8 mouse cellular contexts compared by ENCODE assay signal in genomic region chr8:107560820-107561536, GRCm38 (mm10). TPM values are rescaled to one million over a fixed set of nuclear protein-coding genes. Genes with fewer than 3 reads are reported as not detected.
DNase-seq lines count a peak whose midpoint lies in the region; ATAC-seq and TF ChIP-seq lines count a peak whose summit lies in the region.

No protein-coding gene starts in this region.

- peaks cover 34% of the 10 kb centered on the region for H3K4me1 ChIP-seq in hindbrain, embryonic 10.5 days (replicated peaks)
- H3K4me1 ChIP-seq in hindbrain, embryonic 16.5 days (ENCODE audit: control insufficient read depth, insufficient read depth, low read depth, low read length), result no peaks in the 10 kb centered on the region; the same call in 1 of the 2 replicates
- peaks cover 11 to 35% of the 10 kb centered on the region in 2 experiments for H3K4me1 ChIP-seq in CH12.LX (ENCODE audit: control insufficient read depth in 1 of 2, insufficient read depth in 2 of 2)

- no peak for ATAC-seq in hindbrain, embryonic 16.5 days
- ATAC-seq in hematopoietic stem cell, adult 5-6 weeks (replicated peaks in 1 of 2; ENCODE audit: insufficient read depth in 1 of 2, low FRiP score in 2 of 2, low TSS enrichment in 1 of 2, low read depth in 1 of 2, poor library complexity in 2 of 2, severe bottlenecking in 2 of 2), result peak; percentile 87

- H3K79me2 ChIP-seq in CH12.LX (replicated peaks; ENCODE audit: control insufficient read depth, extremely low read depth, insufficient read depth, poor library complexity, severe bottlenecking), result no peaks in the 10 kb centered on the region

- TF ChIP-seq EP300 in CH12.LX (IDR thresholded peaks at IDR 0.05; ENCODE audit: low read length), result peak; percentile 79

- WGBS in hindbrain, embryonic 10.5 days, result 63% methylated on average over 16 of the region's 16 CpGs
- 68% methylated on average over 16 of the region's 16 CpGs for WGBS in hindbrain, embryonic 16.5 days

- no peak for TF ChIP-seq CTCF in CH12.LX (conservative IDR thresholded peaks at IDR 0.05 in 1 of 2, IDR thresholded peaks at IDR 0.05 in 1 of 2; ENCODE audit: low read depth in 2 of 2, low read length in 2 of 2)

- no peaks in the 10 kb centered on the region for H3K9me3 ChIP-seq in hindbrain, embryonic 10.5 days
- H3K9me3 ChIP-seq in hindbrain, embryonic 16.5 days (ENCODE audit: control insufficient read depth, low read length), result no peaks in the 10 kb centered on the region
- no peaks in the 10 kb centered on the region for H3K9me3 ChIP-seq in CH12.LX (replicated peaks; ENCODE audit: low read length)

- 0 out of 2 replicates have a peak overlapping the region, but pooled peaks have one; percentile 18 for H3K27ac ChIP-seq in hindbrain, embryonic 10.5 days
- H3K27ac ChIP-seq in hindbrain, embryonic 16.5 days (ENCODE audit: low read depth, low read length), result no peak overlapping the region
- H3K27ac ChIP-seq in CH12.LX (ENCODE audit: insufficient read depth, low read depth), result no peak overlapping the region

- TF ChIP-seq RAD21 in CH12.LX (IDR thresholded peaks at IDR 0.05; ENCODE audit: low read depth, low read length), result no peak

- in situ Hi-C loops in CH12.LX (cut with MboI; ENCODE audit: low pct_ligation_motif_present, low pct_unique_long_range_greater_than_20kb, low sequenced_read_pairs), result loop anchor here (25.0 kb wide), 1 partner anchor 449 kb away; no protein-coding TSS in a partner anchor

- dilution Hi-C loops in CH12.LX (cut with MboI; ENCODE audit: extremely low pct_ligation_motif_present, extremely low pct_unique_long_range_greater_than_20kb, low sequenced_read_pairs), result no loop called here

- DNase-seq in hindbrain, embryonic 10.5 days (ENCODE audit: low spot score), result no peak
- peak; percentile 64 for DNase-seq in CH12.LX (ENCODE audit: extremely low read depth)
- DNase-seq in lung, postnatal 36 days, result peak; percentile 23
- DNase-seq in cerebellum, adult 9-10 months, result no peak
- DNase-seq in adrenal gland, postnatal 14 days, result no peak
- DNase-seq in layer of hippocampus, adult 18-20 months (ENCODE audit: low spot score in 2 of 2), result no peak

- TF ChIP-seq POLR2A in CH12.LX (IDR thresholded peaks at IDR 0.05; ENCODE audit: low read depth, low read length), result no peak

- peaks cover 24% of the 10 kb centered on the region for H3K36me3 ChIP-seq in hindbrain, embryonic 10.5 days
- H3K36me3 ChIP-seq in hindbrain, embryonic 16.5 days (ENCODE audit: control insufficient read depth, insufficient read depth, low read length), result no peaks in the 10 kb centered on the region
- peaks cover 20 to 25% of the 10 kb centered on the region in 2 experiments for H3K36me3 ChIP-seq in CH12.LX (replicated peaks in 1 of 2; ENCODE audit: control insufficient read depth in 1 of 2, insufficient read depth in 1 of 2, low read length in 1 of 2)

- no peak overlapping the region for H3K9ac ChIP-seq in hindbrain, embryonic 16.5 days (ENCODE audit: low read depth, low read length)
- H3K9ac ChIP-seq in CH12.LX (ENCODE audit: insufficient read depth, low read depth), result peak overlapping the region; percentile 53

- H3K27me3 ChIP-seq in hindbrain, embryonic 10.5 days (ENCODE audit: insufficient read depth, poor library complexity, severe bottlenecking), result no peaks in the 10 kb centered on the region
- no peaks in the 10 kb centered on the region for H3K27me3 ChIP-seq in hindbrain, embryonic 16.5 days (replicated peaks; ENCODE audit: control insufficient read depth, insufficient read depth, low read length)
- no peaks in the 10 kb centered on the region for H3K27me3 ChIP-seq in CH12.LX (replicated peaks)

- no peak overlapping the region for H3K4me2 ChIP-seq in hindbrain, embryonic 16.5 days (ENCODE audit: low read length)
- H3K4me2 ChIP-seq in CH12.LX (ENCODE audit: insufficient read depth, low read depth, poor library complexity, severe bottlenecking), result peak overlapping the region; percentile 58

- no peak overlapping the region for H3K4me3 ChIP-seq in hindbrain, embryonic 10.5 days
- no peak overlapping the region for H3K4me3 ChIP-seq in hindbrain, embryonic 16.5 days (ENCODE audit: low read length)
- H3K4me3 ChIP-seq in CH12.LX (replicated peaks in 1 of 3; ENCODE audit: low read depth in 2 of 3, low read length in 2 of 3, poor library complexity in 1 of 3), result peak overlapping the region in 2 of 3 experiments; percentile 24 to 46

TF ChIP-seq in CH12.LX, 34 proteins besides CTCF, POLR2A, EP300 and RAD21:
- TF ChIP-seq USF1 (IDR thresholded peaks at IDR 0.05; ENCODE audit: low read depth, low read length) (no peak), PAX5 (IDR thresholded peaks at IDR 0.05; ENCODE audit: low read length) (no peak), GABPA (IDR thresholded peaks at IDR 0.05; ENCODE audit: insufficient replicate concordance, low read depth, low read length) (no peak), NRF1 (IDR thresholded peaks at IDR 0.05; ENCODE audit: low read depth, low read length) (no peak), ZKSCAN1 (IDR thresholded peaks at IDR 0.05; ENCODE audit: borderline replicate concordance, low read depth, low read length) (no peak), MAX (IDR thresholded peaks at IDR 0.05; ENCODE audit: low read length) (no peak; the same call in none of the 2 replicates), MYC (IDR thresholded peaks at IDR 0.05; ENCODE audit: low read depth, low read length) (0 out of 2 replicates have a peak, but pooled peaks have one; percentile 30), KAT2A (IDR thresholded peaks at IDR 0.05; ENCODE audit: insufficient replicate concordance, low read length) (no peak), E2F4 (IDR thresholded peaks at IDR 0.05; ENCODE audit: insufficient replicate concordance, low read depth, low read length) (no peak), TCF12 (IDR thresholded peaks at IDR 0.05; ENCODE audit: low read depth, low read length) (0 out of 2 replicates have a peak, but pooled peaks have one; percentile 24), ZMIZ1 (IDR thresholded peaks at IDR 0.05; ENCODE audit: low read depth, low read length) (no peak), CHD1 (IDR thresholded peaks at IDR 0.05; ENCODE audit: low read depth, low read length) (no peak), ELF1 (IDR thresholded peaks at IDR 0.05; ENCODE audit: low read depth, low read length) (no peak), NELFE (IDR thresholded peaks at IDR 0.05; ENCODE audit: low read depth, low read length) (no peak), TBP (conservative IDR thresholded peaks at IDR 0.05; ENCODE audit: low read depth, low read length) (no peak), SMC3 (IDR thresholded peaks at IDR 0.05; ENCODE audit: low read depth, low read length) (no peak), CHD2 (IDR thresholded peaks at IDR 0.05; ENCODE audit: low read length) (peak; percentile 26; the same call in 1 of the 2 replicates), POLR2AphosphoS2 (IDR thresholded peaks at IDR 0.05; ENCODE audit: low read depth, low read length) (no peak), IRF4 (IDR thresholded peaks at IDR 0.05; ENCODE audit: low read depth, low read length) (peak; percentile 89), HCFC1 (IDR thresholded peaks at IDR 0.05; ENCODE audit: low read depth, low read length) (peak; percentile 22; the same call in 1 of the 2 replicates), JUN (IDR thresholded peaks at IDR 0.05; ENCODE audit: insufficient read depth, low read depth, low read length) (peak; percentile 62), MAFK (IDR thresholded peaks at IDR 0.05; ENCODE audit: insufficient replicate concordance, low read length) (peak; percentile 36; the same call in 1 of the 2 replicates), MAZ (IDR thresholded peaks at IDR 0.05; ENCODE audit: low read depth, low read length) (no peak), RCOR1 (conservative IDR thresholded peaks at IDR 0.05; ENCODE audit: low read depth, low read length) (no peak), SIN3A (IDR thresholded peaks at IDR 0.05; ENCODE audit: low read length) (peak; percentile 64), ZNF384 (IDR thresholded peaks at IDR 0.05; ENCODE audit: low read depth, low read length) (no peak), ETS1 (conservative IDR thresholded peaks at IDR 0.05; ENCODE audit: low read depth, low read length) (peak; percentile 44; the same call in 1 of the 2 replicates), MEF2A (IDR thresholded peaks at IDR 0.05; ENCODE audit: borderline replicate concordance, low read depth, low read length) (0 out of 2 replicates have a peak, but pooled peaks have one; percentile 47), MXI1 (IDR thresholded peaks at IDR 0.05; ENCODE audit: low read depth, low read length) (peak; percentile 40; the same call in 1 of the 2 replicates), UBTF (IDR thresholded peaks at IDR 0.05; ENCODE audit: low read depth, low read length) (no peak), JUND (conservative IDR thresholded peaks at IDR 0.05; ENCODE audit: low read depth, low read length) (peak; percentile 85), ZC3H11A (IDR thresholded peaks at IDR 0.05; ENCODE audit: low read depth, low read length) (no peak), USF2 (conservative IDR thresholded peaks at IDR 0.05; ENCODE audit: low read depth, low read length) (no peak), BHLHE40 (IDR thresholded peaks at IDR 0.05; ENCODE audit: low read depth, low read length) (peak; percentile 74)

RNA-seq across cellular contexts. Expression of gene Psmd7, which starts 27.3 kb away (rescaled TPM):
- polyA plus RNA-seq in hindbrain, embryonic 10.5 days (2016; fragmentation: Nextera tagmentation; extraction: Ambion mirVana), result 312 and 323 TPM in 2 replicates
- polyA plus RNA-seq in hindbrain, embryonic 16.5 days (2015; fragmentation: Nextera tagmentation; extraction: Ambion mirVana), result 235 and 245 TPM in 2 replicates
- total RNA-seq in CH12.LX (2012; rRNA removed), result 110 and 134 TPM in 2 replicates
- total RNA-seq in CH12.LX (2014; rRNA removed), result 56.7 and 59.7 TPM in 2 replicates
- polyA plus RNA-seq in CH12.LX (2012; ENCODE audit: insufficient read length, low read depth), result 345 and 353 TPM in 2 replicates
- total RNA-seq in hematopoietic stem cell, adult 5-6 weeks (2017), result 86.9 and 130 TPM in 2 replicates
- total RNA-seq in adrenal gland, postnatal 14 days (2021), result 98.0 and 98.6 TPM in 2 replicates
- 100 to 1,000 TPM; 108 to 113 TPM for total RNA-seq in layer of hippocampus, adult 18-20 months (2021)

Comparison
In these comparisons a context has a peak if more than half of its experiments do, and no peak if none do; other contexts are left out.
1. DNase-seq: peak in CH12.LX (single experiment) and lung, postnatal 36 days (single experiment); none in hindbrain, embryonic 10.5 days (single experiment), cerebellum, adult 9-10 months (single experiment), adrenal gland, postnatal 14 days (single experiment) and layer of hippocampus, adult 18-20 months (0 of 2).
2. H3K4me3 ChIP-seq: peak in CH12.LX (2 of 3); none in hindbrain, embryonic 10.5 days (single experiment) and hindbrain, embryonic 16.5 days (single experiment).